Mouse (Mus musculus) naive thymus-derived CD4-positive, alpha-beta T cell, adult 2 months (primary cell): ENCODE measurements around the gene Vmn1r12.
"Not testable (repeated sequence)": the region's sequence is repeated elsewhere in the genome, so short reads cannot be mapped to it uniquely, and the experiment has no call there.

Source experiments
- DNase-seq: peaks from one replicate; pipeline ENCODE4 v3.0.0-alpha.2; 2011; ENCODE audit warnings: low read depth

The Vmn1r12 gene

GRCm38 (mm10) chr6:57156619-57157018 is at the start of gene Vmn1r12:
Gene Vmn1r12, plus strand, starts transcription at chr6:57156919.
- no peak for DNase-seq

DNA sequence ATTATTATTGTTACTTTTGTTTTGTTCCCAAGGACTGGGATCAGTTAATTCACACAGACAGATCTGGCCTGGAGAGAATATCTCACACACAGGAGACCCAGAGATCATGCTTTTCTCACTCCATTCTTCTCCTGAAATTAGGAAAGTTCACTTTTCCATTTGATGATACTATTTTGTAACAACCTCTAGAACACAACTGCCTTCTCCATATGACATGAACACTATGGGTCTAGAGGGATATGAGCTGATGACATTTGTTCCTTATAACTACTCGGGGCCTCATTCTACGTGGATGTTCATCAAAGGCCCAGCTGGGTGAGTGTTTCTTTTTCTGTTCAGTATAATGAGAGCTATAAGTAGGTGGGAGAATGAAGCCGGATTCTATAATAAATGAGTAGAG is 47.6 kb upstream of the Vmn1r12 start, which contains the start of gene Vmn1r10:
Vmn1r10 (plus strand) TSS at position 301 of the 400 bp plus-strand sequence.
- no peak for DNase-seq

DNA sequence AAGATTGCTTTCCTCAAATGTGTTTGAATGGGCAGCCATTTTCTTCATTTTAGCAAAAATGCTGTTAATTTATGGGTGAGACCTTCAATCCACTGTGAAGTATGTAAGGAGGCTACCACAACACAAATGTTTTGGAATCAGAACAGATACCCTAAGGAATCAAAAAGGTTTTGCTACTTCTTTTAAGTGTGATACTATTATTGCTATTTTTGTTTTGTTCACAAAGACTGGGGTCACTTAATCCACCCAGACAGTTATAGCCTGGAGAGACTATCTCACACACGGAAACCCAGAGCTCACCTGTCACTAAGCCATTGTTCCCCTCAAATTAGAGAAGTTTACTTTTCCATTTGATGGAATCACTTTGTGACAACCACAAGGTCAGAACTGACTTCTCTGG is 23.6 kb upstream of the Vmn1r12 start, which contains the start of gene Vmn1r11:
Vmn1r11 (plus strand) TSS at position 301 of the 400 bp plus-strand sequence.
- no peak for DNase-seq

DNA sequence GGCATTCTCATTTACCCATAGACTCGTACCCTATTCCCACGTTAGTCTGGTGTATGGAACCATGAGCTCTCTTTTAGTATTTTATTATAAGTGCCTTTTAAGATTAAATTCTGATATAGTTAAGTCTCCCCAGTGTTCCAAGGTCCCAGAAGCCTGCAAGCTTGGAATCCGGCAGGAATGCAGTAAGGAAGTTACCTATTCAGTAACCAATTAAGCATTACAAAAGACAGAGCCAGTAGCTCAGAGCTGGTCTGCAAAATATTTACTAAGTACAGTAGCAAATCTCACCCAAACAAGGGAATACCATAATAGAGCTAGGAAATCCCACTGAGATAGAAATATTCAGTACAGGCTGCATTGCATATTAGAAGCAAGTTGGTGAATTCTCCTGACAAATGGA is 33.3 kb downstream of the Vmn1r12 start:
- not testable (repeated sequence) for DNase-seq

DNA sequence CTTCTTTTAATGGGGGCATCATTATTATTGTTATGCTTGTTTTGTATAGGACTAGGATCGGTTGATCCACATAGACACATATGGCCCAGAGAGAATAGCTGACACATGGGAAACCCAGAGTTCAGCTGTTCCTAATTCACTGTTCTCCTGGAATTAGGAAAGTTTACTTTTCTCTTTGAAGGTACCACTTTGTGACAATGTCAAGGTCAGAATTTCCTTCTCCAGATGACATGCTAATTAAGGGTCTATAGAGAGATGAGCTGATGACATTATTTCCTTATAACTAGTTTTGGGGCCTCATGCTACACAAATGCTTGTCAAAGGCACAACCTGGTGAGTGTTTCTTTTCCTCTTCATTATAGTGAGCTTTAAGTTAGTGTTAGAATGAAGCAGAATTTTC is 46.3 kb downstream of the Vmn1r12 start, which contains the start of gene Vmn1r13:
Vmn1r13 (plus strand) TSS at position 301 of the 400 bp plus-strand sequence.
- DNase-seq, result not testable (repeated sequence)
